Mouse (Mus musculus): ENCODE measurements around the gene Gys1.

Gene Gys1

DNA sequence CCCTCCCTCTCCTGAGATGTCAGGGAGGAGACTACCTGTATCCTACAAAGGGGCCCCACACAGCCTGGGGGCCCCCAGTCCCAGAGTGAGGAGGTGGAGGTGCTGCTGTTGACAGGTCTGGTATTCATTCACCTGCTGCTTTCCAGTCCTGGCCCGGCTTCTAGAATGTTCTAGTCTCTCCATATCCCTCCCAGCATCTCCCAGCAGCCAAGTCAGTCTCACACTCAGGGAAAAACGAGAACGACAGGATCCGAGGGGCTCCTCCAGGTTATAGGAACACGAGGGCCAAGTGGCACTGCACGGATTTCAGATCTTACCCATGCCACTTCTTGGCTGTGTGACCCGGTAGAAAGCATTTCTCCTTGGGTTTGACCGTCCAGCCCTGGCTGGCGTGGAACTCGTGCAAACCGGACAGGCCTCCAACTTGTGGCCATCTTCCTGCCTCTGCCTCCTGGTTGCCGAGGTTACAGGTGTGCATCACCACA is 19.9 kb upstream of the Gys1 start:
- no peak for DNase-seq (ENCODE audit: low spot score in 2 of 2)

DNA sequence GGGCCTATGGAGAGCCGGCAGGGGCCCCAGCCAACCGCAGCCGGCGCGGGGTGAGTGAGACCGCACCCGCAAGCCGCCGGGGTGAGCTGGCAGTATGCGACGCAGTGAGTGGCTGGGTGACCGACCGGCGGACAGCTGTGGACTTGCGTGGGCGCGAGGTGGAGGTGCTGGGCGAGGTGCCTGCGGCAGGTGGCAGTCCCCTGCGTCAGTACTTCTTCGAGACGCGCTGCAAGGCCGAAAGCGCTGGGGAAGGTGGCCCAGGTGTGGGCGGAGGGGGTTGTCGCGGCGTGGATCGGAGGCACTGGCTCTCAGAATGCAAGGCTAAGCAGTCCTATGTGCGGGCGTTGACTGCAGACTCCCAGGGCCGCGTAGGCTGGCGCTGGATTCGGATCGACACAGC is 19.0 kb upstream of the Gys1 start:
- peak; percentile 61 to 66 for DNase-seq (ENCODE audit: low spot score in 2 of 2)

- no peak for DNase-seq (ENCODE audit: low spot score in 2 of 2)
These were observed 16.6 kb upstream of the Gys1 start for GRCm38 (mm10) chr7:45417962-45418492.

DNA sequence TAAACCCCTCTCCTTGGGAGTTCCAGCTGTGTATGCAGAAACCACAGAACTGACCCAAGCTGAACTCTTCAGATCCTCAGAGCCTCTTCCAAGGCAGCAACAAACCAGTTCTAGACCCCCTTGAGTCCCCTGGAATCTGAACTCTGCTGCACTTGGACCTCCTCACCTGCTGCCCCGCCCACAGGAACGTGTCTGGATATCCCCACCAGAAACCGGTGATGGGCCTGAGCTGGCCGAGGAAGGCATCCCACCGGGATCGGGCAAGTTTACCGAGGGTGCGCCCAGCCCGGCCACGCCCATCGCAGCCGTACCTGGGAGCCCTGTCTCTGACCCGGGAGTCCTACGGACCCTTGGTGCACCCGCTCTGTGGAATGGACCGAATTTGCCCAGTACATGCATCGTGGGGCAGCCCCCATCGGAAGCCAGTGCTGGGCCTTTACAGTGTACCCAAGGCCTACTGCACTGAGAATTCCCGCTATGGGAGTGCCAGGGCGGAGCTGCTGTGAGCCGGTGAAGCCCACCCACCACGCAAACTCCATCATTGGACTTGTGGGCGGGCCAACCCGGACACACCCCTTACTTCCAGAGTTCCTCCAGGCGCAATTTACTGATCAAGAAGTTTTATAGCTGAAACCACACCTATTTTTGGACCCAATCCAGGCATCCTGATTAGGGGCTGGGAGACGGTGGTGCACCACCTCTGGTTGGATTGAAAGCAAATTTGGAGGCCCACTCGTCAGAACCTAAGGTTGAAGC is 14.6 kb upstream of the Gys1 start:
- no peak for DNase-seq (ENCODE audit: low spot score in 2 of 2)

DNA sequence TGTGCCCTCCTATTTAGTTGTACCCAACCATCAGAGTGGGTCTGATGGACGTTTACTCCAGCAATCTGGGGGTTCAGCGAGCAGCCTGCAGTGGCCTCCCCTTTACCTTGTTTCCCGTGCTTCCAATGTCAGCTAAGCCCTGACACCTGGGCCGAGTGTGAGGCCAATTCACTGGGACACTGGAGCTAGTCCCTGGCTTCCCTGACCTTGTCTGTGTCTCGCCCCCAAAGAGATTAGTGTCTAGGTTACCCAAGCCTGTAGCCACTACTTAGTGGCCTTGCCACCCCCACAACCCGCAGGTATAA is 14.1 kb upstream of the Gys1 start, which contains the start of gene Lhb:
Lhb (plus strand) TSS at position 206 of the 305 bp plus-strand sequence.
- no peak for DNase-seq (ENCODE audit: low spot score in 2 of 2)

DNA sequence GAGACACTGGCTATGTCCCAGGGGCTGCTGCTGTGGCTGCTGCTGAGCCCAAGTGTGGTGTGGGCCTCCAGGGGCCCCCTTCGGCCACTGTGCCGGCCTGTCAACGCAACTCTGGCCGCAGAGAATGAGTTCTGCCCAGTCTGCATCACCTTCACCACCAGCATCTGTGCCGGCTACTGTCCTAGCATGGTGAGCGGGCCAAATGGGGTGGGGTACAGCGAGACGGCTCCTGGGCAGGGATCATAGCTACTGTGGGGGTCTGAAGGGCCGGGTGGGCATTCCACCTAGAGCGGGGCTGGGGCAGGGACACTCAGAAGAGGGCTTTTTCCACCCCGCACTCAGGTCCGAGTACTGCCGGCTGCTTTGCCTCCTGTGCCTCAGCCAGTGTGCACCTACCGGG is 13.4 kb upstream of the Gys1 start:
- DNase-seq (ENCODE audit: low spot score in 2 of 2): no peak

DNA sequence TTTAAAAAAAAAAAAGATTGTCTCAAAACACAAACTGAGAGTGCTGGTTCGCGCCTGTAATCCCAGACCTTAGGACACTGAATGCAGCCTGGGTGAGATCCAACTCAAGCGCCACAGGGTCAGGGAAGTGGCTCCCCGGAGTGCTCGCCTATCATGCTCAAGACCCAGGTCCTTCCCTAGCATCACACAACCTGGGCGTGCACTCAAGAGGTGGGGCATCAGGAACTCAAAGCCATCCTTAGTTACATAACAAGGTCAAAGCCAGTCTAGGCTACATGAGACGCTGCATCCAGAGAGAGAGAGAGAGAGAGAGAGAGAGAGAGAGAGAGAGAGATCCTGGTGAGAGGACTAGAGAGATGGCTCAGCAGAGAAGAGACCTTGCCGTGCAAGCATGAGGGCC is 8.1 kb upstream of the Gys1 start:
- DNase-seq (ENCODE audit: low spot score in 2 of 2): no peak

DNA sequence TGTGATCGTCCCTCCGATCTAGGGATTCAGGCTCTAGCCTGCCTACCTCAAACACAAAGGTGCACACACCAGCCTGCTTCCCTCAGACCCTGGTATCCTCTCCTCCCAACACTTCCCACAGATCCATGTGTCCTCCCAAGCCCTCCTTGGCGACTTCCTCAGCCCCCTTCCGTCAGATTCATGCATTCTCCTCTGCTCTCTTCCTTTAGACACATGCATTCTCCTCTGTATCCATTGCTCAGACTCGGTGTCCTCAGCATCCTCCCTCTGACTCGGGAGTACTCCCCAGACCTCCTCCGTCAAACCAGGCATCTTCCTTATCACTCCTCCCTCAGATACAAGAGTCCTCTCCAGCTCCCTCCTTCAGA is 825 bp upstream of the Gys1 start:
- DNase-seq (ENCODE audit: low spot score in 2 of 2): no peak

GRCm38 (mm10) chr7:45435038-45435437 is 394 bp downstream of the Gys1 start:
- DNase-seq (ENCODE audit: low spot score in 2 of 2): no peak

GRCm38 (mm10) chr7:45436444-45436843 is 1.8 kb downstream of the Gys1 start:
- DNase-seq (ENCODE audit: low spot score in 2 of 2): no peak

DNA sequence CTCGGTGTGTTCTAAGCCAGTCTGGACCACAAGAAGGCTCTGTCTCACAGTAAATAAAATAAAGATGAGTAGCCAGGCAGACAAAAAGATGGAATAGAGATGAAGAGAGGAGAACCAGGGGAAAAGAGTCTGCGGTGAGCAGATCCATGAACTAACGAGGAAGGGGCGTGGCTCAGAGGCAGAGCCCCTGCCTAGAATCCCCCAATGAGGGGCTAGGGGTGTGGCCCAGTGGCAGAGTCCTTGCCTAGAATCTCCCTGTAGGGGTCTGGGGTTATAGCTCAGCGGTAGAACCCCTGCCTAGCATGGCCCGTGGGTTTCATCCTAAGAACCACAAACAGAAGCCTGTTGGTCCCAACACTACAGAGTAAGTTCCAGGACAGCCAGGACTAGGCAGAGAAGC is 2.4 kb downstream of the Gys1 start:
- no peak for DNase-seq (ENCODE audit: low spot score in 2 of 2)

DNA sequence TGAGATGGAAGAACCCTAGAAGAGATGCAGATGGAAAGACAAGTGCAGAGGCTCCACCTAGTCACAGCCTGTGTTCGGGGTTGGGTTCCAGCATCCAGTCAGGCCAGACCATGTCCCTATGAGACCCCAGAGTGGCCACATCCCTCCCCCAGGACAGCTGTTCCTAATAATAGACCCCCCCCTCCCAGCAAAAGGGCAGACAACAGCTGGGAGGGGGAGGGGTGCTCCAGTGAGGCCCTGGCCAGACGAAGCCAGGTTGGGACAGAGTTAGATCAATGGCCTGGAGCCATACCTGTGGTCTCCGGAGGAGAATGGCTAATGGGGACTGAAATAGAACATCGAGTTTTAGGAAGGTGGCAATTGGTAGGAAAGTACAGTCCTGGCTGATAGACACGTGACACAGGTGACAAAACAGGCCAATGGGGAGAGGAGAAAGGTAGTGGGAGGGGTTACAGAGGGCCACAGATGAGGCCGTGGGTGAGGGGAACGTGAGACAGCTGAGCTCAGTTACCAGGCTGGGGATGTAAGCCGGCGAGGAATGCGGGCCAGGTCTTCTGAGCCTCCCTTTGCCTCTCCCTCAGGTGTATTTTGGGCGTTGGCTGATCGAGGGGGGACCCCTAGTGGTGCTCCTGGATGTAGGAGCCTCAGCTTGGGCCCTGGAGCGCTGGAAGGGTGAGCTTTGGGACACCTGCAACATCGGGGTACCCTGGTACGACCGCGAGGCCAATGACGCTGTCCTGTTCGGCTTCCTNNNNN is 3.1 kb downstream of the Gys1 start, which contains the start of gene Ruvbl2:
Ruvbl2 (minus strand) TSS at position 576 of the 756 bp plus-strand sequence.
- DNase-seq (ENCODE audit: low spot score in 2 of 2): no peak

GRCm38 (mm10) chr7:45443526-45444420 is 9.1 kb downstream of the Gys1 start:
- DNase-seq (ENCODE audit: low spot score in 2 of 2): no peak

- DNase-seq (ENCODE audit: low spot score in 2 of 2): no peak
These were observed 11.9 kb downstream of the Gys1 start for GRCm38 (mm10) chr7:45446589-45446988.

- no peak for DNase-seq (ENCODE audit: low spot score in 2 of 2)
These were observed 12.8 kb downstream of the Gys1 start for GRCm38 (mm10) chr7:45447325-45447990.

DNA sequence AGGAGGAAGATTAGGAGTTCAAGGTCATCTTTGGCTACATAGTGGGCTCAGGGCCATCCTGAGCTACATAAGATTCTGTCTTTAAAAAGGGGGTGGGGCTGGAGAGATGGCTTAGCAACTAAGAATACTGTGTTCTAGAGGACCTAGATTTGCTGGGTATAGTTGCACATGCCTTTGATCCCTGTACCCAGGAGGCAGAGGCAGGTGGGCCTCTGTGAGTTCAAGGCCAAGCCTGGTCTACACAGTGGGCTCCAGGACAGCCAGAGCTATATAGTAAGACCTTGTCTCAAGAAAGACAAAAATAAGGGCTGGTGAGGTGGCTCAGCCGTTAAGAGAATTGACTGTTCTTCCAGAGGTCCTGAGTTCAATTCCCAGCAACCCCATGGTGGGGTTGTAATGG is 15.3 kb downstream of the Gys1 start:
- no peak for DNase-seq (ENCODE audit: low spot score in 2 of 2)

GRCm38 (mm10) chr7:45451344-45451982 is 16.8 kb downstream of the Gys1 start:
- peak; percentile 72 to 88 for DNase-seq (ENCODE audit: low spot score in 2 of 2)

- no peak for DNase-seq (ENCODE audit: low spot score in 2 of 2)
These were observed 20.3 kb downstream of the Gys1 start for GRCm38 (mm10) chr7:45454971-45455370.

GRCm38 (mm10) chr7:45455932-45456696 is 21.5 kb downstream of the Gys1 start:
- no peak for DNase-seq (ENCODE audit: low spot score in 2 of 2)

DNA sequence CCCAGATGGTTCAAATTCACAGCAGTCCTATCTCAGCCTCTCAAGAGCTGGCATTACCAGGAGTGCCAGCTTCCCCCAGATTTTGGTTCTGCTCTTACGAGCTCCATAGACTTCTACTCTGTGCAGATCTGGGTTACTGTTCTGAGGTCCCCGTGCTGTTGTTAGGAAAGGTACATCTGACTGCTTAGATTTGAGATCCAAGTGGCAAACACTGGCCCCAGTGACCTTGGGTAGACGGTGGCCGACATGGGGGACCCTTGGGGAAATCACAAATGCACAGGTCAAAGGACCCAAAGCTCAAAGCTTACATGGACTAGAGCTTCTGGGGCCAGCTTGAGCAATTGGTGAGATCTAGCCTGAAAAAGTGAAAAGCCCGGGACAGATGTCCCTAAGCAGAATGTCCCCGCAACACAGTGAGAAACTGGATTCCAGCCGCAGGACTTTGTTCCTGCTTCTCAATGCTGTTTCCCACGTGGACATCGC is 22.1 kb downstream of the Gys1 start:
- no peak for DNase-seq (ENCODE audit: low spot score in 2 of 2)

Measured in natural killer cell, adult 2 months (primary cell).